Mouse (Mus musculus): ENCODE measurements around the gene Gm3238.

GRCm38 (mm10) chr10:77814382-77814781 lies 43.3 kb upstream of the Gm3238 start, which contains the start of gene Gm2696:
- TF ChIP-seq POLR2A (IDR thresholded peaks at IDR 0.05; ENCODE audit: control insufficient read depth, low read depth, low read length), result no peak
- TF ChIP-seq CTCF (IDR thresholded peaks at IDR 0.05; ENCODE audit: control insufficient read depth, insufficient read depth, insufficient replicate concordance, low read depth, low read length), result no peak

Measured in testis, adult 2 months (tissue).